Mouse (Mus musculus) ES-E14 (cell line): ENCODE measurements at regions not wholly inside any gene's neighbourhood (a gene's known extent, or its start where the extent isn't known, plus 50 kb on each side); places are given as distances from the start of the nearest gene placed in this dataset.

Source experiments
- DNase-seq: peaks from one replicate; pipeline ENCODE4 v3.0.0-alpha.2; 2013; ENCODE audit warnings: low read depth, low spot score
- H3K27ac ChIP-seq: 2 replicates; pipeline ENCODE4 v1.5.1; 2012; ENCODE audit warnings: low read depth, mild to moderate bottlenecking, low read length, moderate library complexity, mixed read lengths; ENCODE audit not compliant: poor library complexity, insufficient read depth, severe bottlenecking
- H3K36me3 ChIP-seq: 2 replicates; pipeline ENCODE4 v1.6.1; 2012; ENCODE audit warnings: mild to moderate bottlenecking, low read length, moderate library complexity, mixed read lengths; ENCODE audit not compliant: control insufficient read depth, poor library complexity, insufficient read depth, severe bottlenecking
- H3K4me1 ChIP-seq, 2 experiments: fragments of 150-350 bp in 1 of 2; sonication (generic) in 1 of 2; 2 replicates each; pipeline ENCODE4 v1.6.1; 2012; ENCODE audit warnings: low read length in 2 of 2, mild to moderate bottlenecking in 1 of 2, mixed read lengths in 1 of 2; ENCODE audit not compliant: control insufficient read depth in 2 of 2, insufficient read depth in 2 of 2, poor library complexity in 1 of 2
- H3K4me3 ChIP-seq, 2 experiments: fragments of 150-350 bp in 1 of 2; sonication (generic) in 1 of 2; 2 replicates each; pipeline ENCODE4 v1.5.1; 2012; ENCODE audit warnings: low read length in 2 of 2, low read depth in 1 of 2, mild to moderate bottlenecking in 1 of 2, mixed read lengths in 1 of 2; ENCODE audit not compliant: insufficient read depth in 1 of 2, poor library complexity in 1 of 2, severe bottlenecking in 1 of 2
- H3K9ac ChIP-seq: 2 replicates; pipeline ENCODE4 v1.6.1; 2012; ENCODE audit warnings: low read depth, mild to moderate bottlenecking, low read length, mixed read lengths; ENCODE audit not compliant: poor library complexity, insufficient read depth, severe bottlenecking
- H3K9me3 ChIP-seq: fragments of 150-350 bp; sonication (generic); 2 replicates; pipeline ENCODE4 v1.6.1; 2012; ENCODE audit warnings: low read depth, mild to moderate bottlenecking, low read length; ENCODE audit not compliant: control insufficient read depth, insufficient read depth
- CHD2 ChIP-seq: IDR thresholded peaks from 2 replicates; pipeline ENCODE4 v1.6.1; 2014; ENCODE audit warnings: mild to moderate bottlenecking, low read depth, low read length, inconsistent platforms
- HCFC1 ChIP-seq: IDR thresholded peaks from 2 replicates; pipeline ENCODE4 v1.6.1; 2012; ENCODE audit warnings: low read length, inconsistent platforms, borderline replicate concordance; ENCODE audit not compliant: insufficient read depth
- MAFK ChIP-seq: IDR thresholded peaks from 2 replicates; pipeline ENCODE4 v1.6.1; 2014; ENCODE audit warnings: mild to moderate bottlenecking, low read depth, low read length, inconsistent platforms; ENCODE audit not compliant: insufficient read depth
- ZC3H11A ChIP-seq: IDR thresholded peaks from 2 replicates; pipeline ENCODE4 v1.6.1; 2012; ENCODE audit warnings: low read depth, mild to moderate bottlenecking, inconsistent platforms, low read length, borderline replicate concordance
- ZNF384 ChIP-seq: IDR thresholded peaks from 2 replicates; pipeline ENCODE4 v1.6.1; 2012; ENCODE audit warnings: low read depth, low read length, inconsistent platforms
- in situ Hi-C, 2 experiments: fragments of 600-800 bp; cut with MboI; formaldehyde crosslinking; loops; one replicate each; pipeline ENCODE4 v1.15.1; 2025; ENCODE audit warnings: low sequenced_read_pairs in 2 of 2, inconsistent platforms in 1 of 2; ENCODE audit not compliant: unreplicated experiment in 2 of 2

GRCm38 (mm10) chr9:46476516-46476915 is 156.7 kb upstream of the 4931429L15Rik start:
- in situ Hi-C loops = no loop called here
- Histone ChIP-seq H3K36me3 (no peaks in the 10 kb centered on the region), H3K4me3 (no peak overlapping the region), H3K9ac (no peak overlapping the region), H3K27ac (no peak overlapping the region), H3K4me1 (peaks cover 3 to 4% of the 10 kb centered on the region in 2 experiments; a peak in 2 of 4 replicates), H3K9me3 (no peaks in the 10 kb centered on the region)
- DNase-seq = no peak
- no peak for TF ChIP-seq CHD2

- in situ Hi-C loops = no loop called here
- Histone ChIP-seq H3K36me3 (no peaks in the 10 kb centered on the region), H3K4me1 (peaks cover 0 to 5% of the 10 kb centered on the region in 2 experiments; a peak in 1 of 4 replicates), H3K9me3 (no peaks in the 10 kb centered on the region), H3K4me3 (no peak overlapping the region), H3K27ac (no peak overlapping the region), H3K9ac (no peak overlapping the region)
- DNase-seq = no peak
- TF ChIP-seq HCFC1 (no peak), ZNF384 (no peak)
Measured at GRCm38 (mm10) chr9:46473681-46474080, 153.9 kb upstream of the 4931429L15Rik start.

DNA sequence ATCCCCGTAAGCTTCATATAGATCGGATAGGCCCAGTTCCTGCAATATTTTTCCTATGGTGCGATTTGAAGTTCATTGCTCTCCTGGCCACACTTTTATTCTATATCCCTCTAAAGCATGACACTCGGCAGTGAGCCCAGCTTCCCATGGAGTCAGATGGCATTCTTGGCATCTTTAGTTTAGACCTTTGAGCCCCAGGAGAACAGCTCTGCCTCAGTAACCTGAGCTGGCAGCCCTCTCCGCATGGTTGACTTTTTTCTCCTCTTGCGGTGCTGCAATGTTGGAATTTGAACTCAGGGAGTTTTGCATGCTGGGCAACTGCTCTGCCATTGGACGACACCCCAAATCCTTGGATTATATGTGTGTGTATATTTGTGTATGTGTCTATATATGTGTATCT is 149.7 kb upstream of the 4931429L15Rik start:
- Histone ChIP-seq H3K9ac (no peak overlapping the region), H3K4me3 (no peak overlapping the region), H3K4me1 (peaks cover 0 to 5% of the 10 kb centered on the region in 2 experiments; a peak in 1 of 4 replicates), H3K36me3 (no peaks in the 10 kb centered on the region), H3K27ac (no peak overlapping the region), H3K9me3 (no peaks in the 10 kb centered on the region)
- TF ChIP-seq MAFK (no peak), HCFC1 (no peak), ZC3H11A (no peak), ZNF384 (no peak)
- DNase-seq = no peak
- in situ Hi-C loops = no loop called here

DNA sequence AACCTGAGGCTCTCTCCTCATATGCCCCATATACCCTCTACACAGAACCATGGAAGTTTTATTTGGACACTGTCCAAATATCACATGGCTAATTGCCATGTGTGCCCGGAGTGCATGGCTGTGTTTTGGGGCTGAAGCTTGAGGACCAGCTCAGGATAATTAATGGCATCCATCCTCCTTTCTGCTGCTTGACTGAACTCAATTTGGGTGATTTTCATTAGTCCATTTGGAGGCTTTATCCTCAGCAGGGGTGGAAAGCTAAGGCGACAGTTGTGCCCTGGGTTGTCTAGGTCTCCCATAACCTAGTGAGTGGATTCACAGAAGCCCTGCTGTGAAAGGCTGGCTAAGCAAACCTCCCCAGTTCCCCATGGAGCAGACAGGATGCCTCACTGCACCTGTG is 148.5 kb upstream of the 4931429L15Rik start:
- no peak overlapping the region for H3K4me3 ChIP-seq
- no peak for TF ChIP-seq CHD2
- TF ChIP-seq MAFK = no peak
- TF ChIP-seq ZNF384 = no peak
- no peak for TF ChIP-seq ZC3H11A
- no peak for TF ChIP-seq HCFC1
- no peak overlapping the region for H3K27ac ChIP-seq
- no peak for DNase-seq
- H3K4me1 ChIP-seq = peaks cover 0 to 5% of the 10 kb centered on the region in 2 experiments; a peak in 1 of 4 replicates
- no peak overlapping the region for H3K9ac ChIP-seq
- H3K36me3 ChIP-seq = no peaks in the 10 kb centered on the region
- in situ Hi-C loops = no loop called here
- no peaks in the 10 kb centered on the region for H3K9me3 ChIP-seq

GRCm38 (mm10) chr9:46467671-46468070 is 147.9 kb upstream of the 4931429L15Rik start:
- Histone ChIP-seq H3K4me3 (no peak overlapping the region), H3K36me3 (no peaks in the 10 kb centered on the region), H3K9ac (no peak overlapping the region), H3K9me3 (no peaks in the 10 kb centered on the region), H3K4me1 (peaks cover 0 to 5% of the 10 kb centered on the region in 2 experiments; a peak in 1 of 4 replicates), H3K27ac (no peak overlapping the region)
- in situ Hi-C loops = no loop called here
- no peak for DNase-seq
- TF ChIP-seq HCFC1 (no peak), ZC3H11A (no peak), MAFK (no peak), CHD2 (no peak), ZNF384 (no peak)
